Mouse (Mus musculus): Measurements from ENCODE around the gene Gabarap. TPM values are rescaled to one million over a fixed set of nuclear protein-coding genes. Genes with fewer than 3 reads are reported as not detected.

The Gabarap gene
- polyA plus RNA-seq, 1 experiment from 2014 or later = 262 TPM

- Histone ChIP-seq H3K27ac (replicated peaks) (no peak overlapping the region), H3K36me3 (replicated peaks) (peaks cover 66% of the 10 kb centered on the region), H3K9ac (no peak overlapping the region), H3K27me3 (peaks cover 27% of the 10 kb centered on the region), H3K4me2 (no peak overlapping the region), H3K4me3 (replicated peaks) (no peak overlapping the region), H3K4me1 (replicated peaks) (peaks cover 19% of the 10 kb centered on the region), H3K9me3 (replicated peaks) (no peaks in the 10 kb centered on the region)
- WGBS (ENCODE audit: insufficient replicate concordance) = 54% methylated on average over 3 of the region's 3 CpGs
- ATAC-seq (ENCODE audit: insufficient read depth) = no peak
Observed at GRCm38 (mm10) chr11:69970775-69971174, 20.2 kb upstream of the Gabarap start.

- Histone ChIP-seq H3K27ac (replicated peaks) (no peak overlapping the region), H3K9ac (no peak overlapping the region), H3K27me3 (no peaks in the 10 kb centered on the region), H3K4me1 (replicated peaks) (peaks cover 16% of the 10 kb centered on the region), H3K4me2 (no peak overlapping the region), H3K9me3 (replicated peaks) (no peaks in the 10 kb centered on the region), H3K4me3 (replicated peaks) (no peak overlapping the region), H3K36me3 (replicated peaks) (peaks cover 74% of the 10 kb centered on the region)
- no peak for ATAC-seq (ENCODE audit: insufficient read depth)
- WGBS (ENCODE audit: insufficient replicate concordance) = 76% methylated on average over 2 of the region's 2 CpGs
Observed at GRCm38 (mm10) chr11:69974907-69975306, 16.0 kb upstream of the Gabarap start.

- H3K27me3 ChIP-seq = no peaks in the 10 kb centered on the region
- no peak for ATAC-seq (ENCODE audit: insufficient read depth)
- H3K9ac ChIP-seq = no peak overlapping the region; the same call in 1 of the 2 replicates
- peaks cover 64% of the 10 kb centered on the region for H3K36me3 ChIP-seq (replicated peaks)
- 63% methylated on average over 4 of the region's 4 CpGs for WGBS (ENCODE audit: insufficient replicate concordance)
- no peak overlapping the region for H3K27ac ChIP-seq (replicated peaks)
- no peak overlapping the region for H3K4me2 ChIP-seq
- peaks cover 17% of the 10 kb centered on the region for H3K4me1 ChIP-seq (replicated peaks)
- no peaks in the 10 kb centered on the region for H3K9me3 ChIP-seq (replicated peaks)
- H3K4me3 ChIP-seq (replicated peaks) = no peak overlapping the region
Observed at GRCm38 (mm10) chr11:69976271-69976670, 14.7 kb upstream of the Gabarap start.

GRCm38 (mm10) chr11:69979827-69980195 lies 11.1 kb upstream of the Gabarap start:
- no peaks in the 10 kb centered on the region for H3K9me3 ChIP-seq (replicated peaks)
- H3K4me2 ChIP-seq = peak overlapping the region; percentile 96
- H3K27me3 ChIP-seq = no peaks in the 10 kb centered on the region
- peaks cover 48% of the 10 kb centered on the region for H3K36me3 ChIP-seq (replicated peaks)
- H3K27ac ChIP-seq (replicated peaks) = peak overlapping the region; percentile 98
- peaks cover 44% of the 10 kb centered on the region for H3K4me1 ChIP-seq (replicated peaks)
- 2% methylated on average over 16 of the region's 16 CpGs for WGBS (ENCODE audit: insufficient replicate concordance)
- peak overlapping the region; percentile 86 for H3K4me3 ChIP-seq (replicated peaks)
- peak; percentile 37 for ATAC-seq (ENCODE audit: insufficient read depth)
- H3K9ac ChIP-seq = peak overlapping the region; percentile 97

GRCm38 (mm10) chr11:69980196-69981140 lies 10.5 kb upstream of the Gabarap start:
- Histone ChIP-seq H3K27ac (replicated peaks) (peak overlapping the region; percentile 98), H3K36me3 (replicated peaks) (peaks cover 50% of the 10 kb centered on the region), H3K4me3 (replicated peaks) (peak overlapping the region; percentile 86), H3K4me2 (peak overlapping the region; percentile 96), H3K9me3 (replicated peaks) (no peaks in the 10 kb centered on the region), H3K4me1 (replicated peaks) (peaks cover 44% of the 10 kb centered on the region), H3K27me3 (no peaks in the 10 kb centered on the region), H3K9ac (peak overlapping the region; percentile 97)
- peak; percentile 88 for ATAC-seq (ENCODE audit: insufficient read depth)
- WGBS (ENCODE audit: insufficient replicate concordance) = under 1% methylated on average over 53 of the region's 60 CpGs

GRCm38 (mm10) chr11:69981141-69981762 lies 9.7 kb upstream of the Gabarap start, which contains the start of gene Ctdnep1:
TSS of gene Ctdnep1 (plus strand) at chr11:69981156.
- H3K36me3 ChIP-seq (replicated peaks) = peaks cover 55% of the 10 kb centered on the region
- peak; percentile 3; the same call in 1 of the 2 replicates for ATAC-seq (ENCODE audit: insufficient read depth)
- under 1% methylated on average over 43 of the region's 43 CpGs for WGBS (ENCODE audit: insufficient replicate concordance)

GRCm38 (mm10) chr11:69982225-69982624 lies 8.7 kb upstream of the Gabarap start, which contains the start of gene Elp5:
TSS of gene Elp5 (minus strand) at chr11:69982517.
- H3K27me3 ChIP-seq = no peaks in the 10 kb centered on the region
- no peaks in the 10 kb centered on the region for H3K9me3 ChIP-seq (replicated peaks)
- WGBS (ENCODE audit: insufficient replicate concordance) = 35% methylated on average over 8 of the region's 8 CpGs
- H3K4me3 ChIP-seq (replicated peaks) = peak within 1 kb of the TSS; percentile 86
- peaks cover 56% of the 10 kb centered on the region for H3K36me3 ChIP-seq (replicated peaks)
- peak within 1 kb of the TSS; percentile 98 for H3K27ac ChIP-seq (replicated peaks)
- H3K4me1 ChIP-seq (replicated peaks) = peaks cover 44% of the 10 kb centered on the region
- H3K9ac ChIP-seq = peak within 1 kb of the TSS; percentile 97
- no peak for ATAC-seq (ENCODE audit: insufficient read depth)
- H3K4me2 ChIP-seq = peak within 1 kb of the TSS; percentile 96

More at GRCm38 (mm10) chr11:69981141-69981762, 9.7 kb upstream of the Gabarap start, which contains the start of gene Ctdnep1:
- no peaks in the 10 kb centered on the region for H3K9me3 ChIP-seq (replicated peaks)
- H3K27ac ChIP-seq (replicated peaks) = peak within 1 kb of the TSS; percentile 98
- peak within 1 kb of the TSS; percentile 86 for H3K4me3 ChIP-seq (replicated peaks)
- no peaks in the 10 kb centered on the region for H3K27me3 ChIP-seq
- H3K9ac ChIP-seq = peak within 1 kb of the TSS; percentile 97
- peak within 1 kb of the TSS; percentile 96 for H3K4me2 ChIP-seq
- H3K4me1 ChIP-seq (replicated peaks) = peaks cover 44% of the 10 kb centered on the region

- peak overlapping the region; percentile 96 for H3K4me2 ChIP-seq
- H3K36me3 ChIP-seq (replicated peaks) = peaks cover 56% of the 10 kb centered on the region
- peak overlapping the region; percentile 97; the same call in 1 of the 2 replicates for H3K9ac ChIP-seq
- peaks cover 39% of the 10 kb centered on the region for H3K4me1 ChIP-seq (replicated peaks)
- peak overlapping the region; percentile 98; the same call in 1 of the 2 replicates for H3K27ac ChIP-seq (replicated peaks)
- 31% methylated on average over 5 of the region's 5 CpGs for WGBS (ENCODE audit: insufficient replicate concordance)
- H3K27me3 ChIP-seq = no peaks in the 10 kb centered on the region
- ATAC-seq (ENCODE audit: insufficient read depth) = no peak
- no peaks in the 10 kb centered on the region for H3K9me3 ChIP-seq (replicated peaks)
- peak overlapping the region; percentile 86; the same call in 1 of the 2 replicates for H3K4me3 ChIP-seq (replicated peaks)
Observed at GRCm38 (mm10) chr11:69982877-69983276, 8.1 kb upstream of the Gabarap start.

GRCm38 (mm10) chr11:69983377-69983776 lies 7.6 kb upstream of the Gabarap start:
- H3K4me2 ChIP-seq = peak overlapping the region; percentile 96
- H3K4me3 ChIP-seq (replicated peaks) = 0 out of 2 replicates have a peak overlapping the region, but pooled peaks have one; percentile 86
- peak overlapping the region; percentile 98; the same call in 1 of the 2 replicates for H3K27ac ChIP-seq (replicated peaks)
- H3K4me1 ChIP-seq (replicated peaks) = peaks cover 39% of the 10 kb centered on the region
- no peaks in the 10 kb centered on the region for H3K27me3 ChIP-seq
- H3K9me3 ChIP-seq (replicated peaks) = no peaks in the 10 kb centered on the region
- peaks cover 56% of the 10 kb centered on the region for H3K36me3 ChIP-seq (replicated peaks)
- H3K9ac ChIP-seq = no peak overlapping the region
- 80% methylated on average over 4 of the region's 4 CpGs for WGBS (ENCODE audit: insufficient replicate concordance)
- no peak for ATAC-seq (ENCODE audit: insufficient read depth)

GRCm38 (mm10) chr11:69984431-69984830 lies 6.5 kb upstream of the Gabarap start:
- no peak for ATAC-seq (ENCODE audit: insufficient read depth)
- Histone ChIP-seq H3K9me3 (replicated peaks) (no peaks in the 10 kb centered on the region), H3K4me3 (replicated peaks) (no peak overlapping the region), H3K4me2 (no peak overlapping the region), H3K27me3 (no peaks in the 10 kb centered on the region), H3K36me3 (replicated peaks) (peaks cover 62% of the 10 kb centered on the region), H3K4me1 (replicated peaks) (peaks cover 31% of the 10 kb centered on the region), H3K9ac (no peak overlapping the region), H3K27ac (replicated peaks) (no peak overlapping the region)
- WGBS (ENCODE audit: insufficient replicate concordance) = 78% methylated on average over 8 of the region's 8 CpGs

GRCm38 (mm10) chr11:69989949-69990348 lies 994 bp upstream of the Gabarap start:
- peaks cover 75% of the 10 kb centered on the region for H3K36me3 ChIP-seq (replicated peaks)

More at GRCm38 (mm10) chr11:69989949-69990348, 994 bp upstream of the Gabarap start:
- Histone ChIP-seq H3K27me3 (no peaks in the 10 kb centered on the region), H3K4me2 (no peak overlapping the region), H3K4me1 (replicated peaks) (peaks cover 37% of the 10 kb centered on the region), H3K9ac (no peak overlapping the region), H3K4me3 (replicated peaks) (no peak overlapping the region), H3K27ac (replicated peaks) (peak overlapping the region; percentile 98), H3K9me3 (replicated peaks) (no peaks in the 10 kb centered on the region)
- ATAC-seq (ENCODE audit: insufficient read depth) = no peak
- 90% methylated on average over 8 of the region's 8 CpGs for WGBS (ENCODE audit: insufficient replicate concordance)
